Mouse (Mus musculus): ENCODE measurements around the gene Ttf1.

- no peak for TF ChIP-seq TAL1 (IDR thresholded peaks at IDR 0.05; ENCODE audit: low read length)
- no peak for TF ChIP-seq GATA1 (IDR thresholded peaks at IDR 0.05; ENCODE audit: low read length)
These were observed 36.7 kb downstream of the Ttf1 start for GRCm38 (mm10) chr2:29096751-29097150.
